Mouse (Mus musculus): ENCODE measurements around the gene Arhgap1. TPM values are rescaled to one million over a fixed set of nuclear protein-coding genes. Genes with fewer than 3 reads are reported as not detected.

Arhgap1 gene
- polyA plus RNA-seq, 1 experiment from 2014 or later = 79.5 TPM

DNA sequence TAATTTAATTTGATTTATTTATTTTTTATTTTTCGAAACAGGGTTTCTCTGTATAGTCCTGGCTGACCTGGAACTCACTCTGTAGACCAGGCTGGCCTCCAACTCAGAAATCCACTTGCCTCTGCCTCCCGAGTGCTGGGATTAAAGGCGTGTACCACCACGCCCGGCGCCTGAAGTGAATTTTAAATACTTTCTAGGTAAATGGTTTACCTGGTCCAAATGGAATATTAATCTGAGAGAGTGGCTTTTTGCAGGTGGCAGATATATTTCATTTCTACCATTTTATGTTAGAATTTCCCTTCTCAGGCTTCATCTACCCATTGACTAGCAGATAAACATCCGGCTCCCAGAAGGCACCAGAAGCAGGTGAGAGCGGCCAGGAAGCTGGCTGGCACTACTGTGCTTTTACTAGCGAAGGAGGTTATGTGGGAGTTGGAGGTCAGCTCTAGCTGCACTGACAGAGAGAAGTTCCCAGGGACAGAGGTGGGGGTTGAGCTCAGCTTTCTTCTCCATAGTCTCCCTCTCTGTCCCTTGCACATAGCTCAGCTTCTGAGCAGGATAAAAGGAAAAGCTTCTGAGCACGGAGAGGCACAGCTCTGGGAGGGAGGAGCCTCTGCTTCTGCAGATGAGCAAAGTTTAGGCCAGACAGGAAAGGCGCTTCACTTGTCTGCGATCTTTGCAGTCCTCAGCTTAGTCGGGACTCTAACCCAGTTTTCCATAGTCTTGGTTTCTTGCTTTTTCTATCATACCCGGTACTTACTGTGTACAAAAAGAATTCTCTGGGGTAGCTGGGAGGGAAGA is 2.0 kb downstream of the Arhgap1 start:
- 90% methylated on average over 14 of the region's 14 CpGs for WGBS
- Histone ChIP-seq H3K9me3 (ENCODE audit: control insufficient read depth, low read length) (no peaks in the 10 kb centered on the region), H3K4me1 (ENCODE audit: control insufficient read depth, insufficient read depth, low read length) (peaks cover 10% of the 10 kb centered on the region), H3K27ac (replicated peaks; ENCODE audit: low read depth, low read length) (no peak overlapping the region), H3K4me2 (ENCODE audit: low read depth, severe bottlenecking) (no peak overlapping the region), H3K36me3 (ENCODE audit: control insufficient read depth, insufficient read depth, low read length) (peaks cover 12% of the 10 kb centered on the region), H3K9ac (ENCODE audit: low read length) (no peak overlapping the region), H3K4me3 (ENCODE audit: low read depth, low read length) (no peak overlapping the region), H3K27me3 (ENCODE audit: control insufficient read depth, insufficient read depth, low read length) (no peaks in the 10 kb centered on the region)
- DNase-seq (ENCODE audit: low spot score) = no peak
- no peak for ATAC-seq (ENCODE audit: insufficient number of reproducible peaks, low FRiP score, low TSS enrichment, low read depth)

DNA sequence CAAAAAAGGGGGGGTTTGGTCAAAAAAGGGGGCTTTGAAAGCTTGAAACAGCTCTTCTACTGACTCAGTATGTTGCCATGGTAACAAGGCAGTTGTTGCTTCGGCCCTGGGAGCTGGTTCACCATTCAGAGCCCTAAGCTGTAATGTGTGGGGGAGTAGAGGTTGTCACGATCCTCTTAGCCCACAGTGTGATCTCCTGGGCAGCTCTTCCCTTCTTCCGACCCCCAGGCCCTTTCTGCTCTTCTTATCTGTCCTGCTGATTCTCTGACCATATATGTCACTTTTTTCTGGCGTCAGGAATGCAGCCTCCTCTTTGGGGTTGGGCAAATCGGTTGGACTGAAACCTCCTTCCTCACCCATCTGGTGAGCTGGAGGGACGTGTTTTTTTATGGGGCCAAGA is 3.2 kb downstream of the Arhgap1 start:
- Histone ChIP-seq H3K36me3 (ENCODE audit: control insufficient read depth, insufficient read depth, low read length) (peaks cover 7% of the 10 kb centered on the region; the same call in 1 of the 2 replicates), H3K4me1 (ENCODE audit: control insufficient read depth, insufficient read depth, low read length) (peaks cover 10% of the 10 kb centered on the region), H3K27me3 (ENCODE audit: control insufficient read depth, insufficient read depth, low read length) (no peaks in the 10 kb centered on the region), H3K4me2 (ENCODE audit: low read depth, severe bottlenecking) (no peak overlapping the region), H3K4me3 (ENCODE audit: low read depth, low read length) (no peak overlapping the region), H3K9ac (ENCODE audit: low read length) (no peak overlapping the region), H3K27ac (replicated peaks; ENCODE audit: low read depth, low read length) (no peak overlapping the region), H3K9me3 (ENCODE audit: control insufficient read depth, low read length) (no peaks in the 10 kb centered on the region)
- DNase-seq (ENCODE audit: low spot score) (no peak), ATAC-seq (ENCODE audit: insufficient number of reproducible peaks, low FRiP score, low TSS enrichment, low read depth) (no peak)
- 57% methylated on average over 6 of the region's 6 CpGs for WGBS

DNA sequence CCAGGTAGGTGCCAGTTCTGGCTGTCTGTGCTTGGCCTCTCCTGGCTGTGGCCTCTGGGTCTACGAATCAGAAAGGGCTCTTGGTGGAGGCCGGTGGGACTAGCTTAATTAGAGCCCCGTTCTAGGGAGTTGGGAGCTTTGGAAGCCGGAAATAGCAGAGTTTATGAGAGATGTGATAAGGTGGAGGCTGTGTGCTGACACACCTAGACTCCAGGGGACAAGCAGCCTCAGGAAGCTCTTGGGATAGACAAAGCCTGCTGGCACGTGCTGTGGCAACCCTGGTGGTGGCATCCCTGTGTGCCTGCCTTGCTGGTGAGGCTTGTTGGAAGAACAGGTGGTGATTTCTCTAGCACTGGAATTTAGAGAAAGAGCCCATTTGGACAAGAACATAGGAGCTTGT is 5.7 kb downstream of the Arhgap1 start:
- H3K27me3 ChIP-seq (ENCODE audit: control insufficient read depth, insufficient read depth, low read length) = no peaks in the 10 kb centered on the region
- H3K4me1 ChIP-seq (ENCODE audit: control insufficient read depth, insufficient read depth, low read length) = peaks cover 6% of the 10 kb centered on the region

DNA sequence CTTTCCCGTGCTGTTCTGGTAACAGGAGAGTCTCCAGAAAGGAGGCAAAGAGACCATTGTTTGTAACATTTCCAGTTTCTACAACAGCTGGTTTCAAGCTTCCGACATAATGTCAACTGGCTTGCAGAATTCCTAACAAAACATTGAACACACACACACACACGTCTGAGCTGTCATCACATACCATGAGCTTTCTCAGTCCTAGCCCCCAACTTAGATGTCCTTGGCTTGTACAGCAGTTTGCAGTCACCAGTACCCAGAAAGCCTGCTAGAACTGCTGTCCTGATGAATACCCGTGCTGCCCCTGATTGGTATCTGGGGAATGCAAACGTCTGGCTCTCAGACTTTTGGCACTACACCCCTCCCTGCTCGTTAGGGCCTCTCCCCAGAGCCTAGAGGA is 6.2 kb downstream of the Arhgap1 start:
- Histone ChIP-seq H3K27me3 (ENCODE audit: control insufficient read depth, insufficient read depth, low read length) (no peaks in the 10 kb centered on the region), H3K27ac (replicated peaks; ENCODE audit: low read depth, low read length) (no peak overlapping the region), H3K4me3 (ENCODE audit: low read depth, low read length) (no peak overlapping the region), H3K4me1 (ENCODE audit: control insufficient read depth, insufficient read depth, low read length) (peaks cover 3% of the 10 kb centered on the region; the same call in 1 of the 2 replicates), H3K9me3 (ENCODE audit: control insufficient read depth, low read length) (no peaks in the 10 kb centered on the region), H3K4me2 (ENCODE audit: low read depth, severe bottlenecking) (no peak overlapping the region), H3K36me3 (ENCODE audit: control insufficient read depth, insufficient read depth, low read length) (peaks cover 10% of the 10 kb centered on the region), H3K9ac (ENCODE audit: low read length) (no peak overlapping the region)
- 68% methylated on average over 6 of the region's 6 CpGs for WGBS
- ATAC-seq (ENCODE audit: insufficient number of reproducible peaks, low FRiP score, low TSS enrichment, low read depth) = no peak
- DNase-seq (ENCODE audit: low spot score) = no peak

More for the DNA sequence above, 5.7 kb downstream of the Arhgap1 start:
- Histone ChIP-seq H3K9me3 (ENCODE audit: control insufficient read depth, low read length) (no peaks in the 10 kb centered on the region), H3K9ac (ENCODE audit: low read length) (no peak overlapping the region), H3K4me2 (ENCODE audit: low read depth, severe bottlenecking) (no peak overlapping the region), H3K27ac (replicated peaks; ENCODE audit: low read depth, low read length) (no peak overlapping the region), H3K4me3 (ENCODE audit: low read depth, low read length) (no peak overlapping the region), H3K36me3 (ENCODE audit: control insufficient read depth, insufficient read depth, low read length) (peaks cover 10% of the 10 kb centered on the region)
- DNase-seq (ENCODE audit: low spot score) (no peak), ATAC-seq (ENCODE audit: insufficient number of reproducible peaks, low FRiP score, low TSS enrichment, low read depth) (no peak)
- 91% methylated on average over 5 of the region's 5 CpGs for WGBS

DNA sequence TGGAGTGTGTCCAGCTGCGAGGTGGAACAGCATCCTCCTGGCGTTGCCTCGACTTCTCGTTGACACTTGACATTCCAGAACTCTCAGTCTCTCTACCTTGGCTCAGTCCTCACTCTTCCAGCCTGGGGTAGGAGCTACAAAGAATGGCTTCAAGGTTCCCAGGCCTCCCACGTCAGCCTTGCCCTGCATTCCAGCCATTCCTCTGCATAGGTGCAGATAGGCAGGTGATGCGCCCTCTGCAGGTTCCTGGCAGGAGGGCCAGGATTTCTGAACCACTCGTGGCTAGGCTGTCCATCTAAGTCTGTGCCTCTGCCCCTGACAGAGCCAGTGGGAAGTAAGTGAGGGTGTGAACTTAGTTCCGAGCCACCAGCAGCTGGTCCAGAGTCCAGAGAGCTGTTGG is 7.1 kb downstream of the Arhgap1 start:
- Histone ChIP-seq H3K27me3 (ENCODE audit: control insufficient read depth, insufficient read depth, low read length) (no peaks in the 10 kb centered on the region), H3K27ac (replicated peaks; ENCODE audit: low read depth, low read length) (no peak overlapping the region), H3K9ac (ENCODE audit: low read length) (no peak overlapping the region), H3K9me3 (ENCODE audit: control insufficient read depth, low read length) (no peaks in the 10 kb centered on the region), H3K4me1 (ENCODE audit: control insufficient read depth, insufficient read depth, low read length) (no peaks in the 10 kb centered on the region), H3K4me3 (ENCODE audit: low read depth, low read length) (no peak overlapping the region), H3K36me3 (ENCODE audit: control insufficient read depth, insufficient read depth, low read length) (peaks cover 12% of the 10 kb centered on the region), H3K4me2 (ENCODE audit: low read depth, severe bottlenecking) (no peak overlapping the region)
- WGBS = 68% methylated on average over 8 of the region's 8 CpGs
- DNase-seq (ENCODE audit: low spot score) (no peak), ATAC-seq (ENCODE audit: insufficient number of reproducible peaks, low FRiP score, low TSS enrichment, low read depth) (no peak)

DNA sequence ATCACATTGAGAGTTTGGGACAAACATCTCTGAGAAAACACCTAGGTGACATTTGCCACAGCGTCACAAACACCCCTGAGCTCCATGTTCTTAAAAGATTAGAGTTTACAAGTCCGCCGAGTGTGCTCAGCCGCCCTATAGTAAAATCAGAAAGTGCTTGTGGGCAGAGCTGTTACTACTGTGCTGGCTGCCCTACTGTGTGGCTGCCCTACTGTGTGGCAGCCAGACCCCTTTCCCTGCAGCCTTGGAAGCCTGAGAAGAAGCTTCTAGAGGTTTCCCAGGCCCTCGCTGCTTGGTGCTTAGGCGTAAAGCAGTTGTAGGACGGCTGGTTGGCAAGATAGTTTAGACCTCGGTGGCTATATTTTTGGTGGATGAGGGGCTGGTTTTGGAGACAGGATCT is 10.0 kb downstream of the Arhgap1 start:
- Histone ChIP-seq H3K27ac (replicated peaks; ENCODE audit: low read depth, low read length) (no peak overlapping the region), H3K4me2 (ENCODE audit: low read depth, severe bottlenecking) (no peak overlapping the region), H3K36me3 (ENCODE audit: control insufficient read depth, insufficient read depth, low read length) (peaks cover 19% of the 10 kb centered on the region), H3K4me1 (ENCODE audit: control insufficient read depth, insufficient read depth, low read length) (no peaks in the 10 kb centered on the region), H3K4me3 (ENCODE audit: low read depth, low read length) (no peak overlapping the region), H3K9me3 (ENCODE audit: control insufficient read depth, low read length) (no peaks in the 10 kb centered on the region), H3K27me3 (ENCODE audit: control insufficient read depth, insufficient read depth, low read length) (no peaks in the 10 kb centered on the region), H3K9ac (ENCODE audit: low read length) (no peak overlapping the region)
- ATAC-seq (ENCODE audit: insufficient number of reproducible peaks, low FRiP score, low TSS enrichment, low read depth) (no peak), DNase-seq (ENCODE audit: low spot score) (no peak)
- 95% methylated on average over 8 of the region's 8 CpGs for WGBS

DNA sequence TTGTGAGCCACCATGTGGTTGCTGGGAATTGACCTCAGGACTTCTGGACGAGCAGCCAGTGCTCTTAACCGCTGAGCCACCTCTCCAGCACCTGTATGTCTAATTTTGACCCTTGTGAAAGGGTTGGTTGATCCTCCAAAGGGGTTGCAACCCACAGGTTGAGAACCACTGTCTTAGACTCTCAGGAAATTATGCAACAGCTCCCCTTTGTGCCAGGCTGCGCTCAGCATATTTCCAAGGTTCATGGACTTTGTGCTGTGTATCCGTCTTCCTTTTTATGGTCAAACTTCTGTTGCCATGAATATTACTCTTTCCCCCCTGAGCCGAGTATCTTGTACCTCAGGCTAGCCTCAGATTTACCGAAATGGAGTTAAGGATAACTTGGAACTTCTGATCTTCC is 11.3 kb downstream of the Arhgap1 start:
- no peak for DNase-seq (ENCODE audit: low spot score)
- Histone ChIP-seq H3K9me3 (ENCODE audit: control insufficient read depth, low read length) (no peaks in the 10 kb centered on the region), H3K36me3 (ENCODE audit: control insufficient read depth, insufficient read depth, low read length) (peaks cover 19% of the 10 kb centered on the region), H3K4me1 (ENCODE audit: control insufficient read depth, insufficient read depth, low read length) (no peaks in the 10 kb centered on the region), H3K27ac (replicated peaks; ENCODE audit: low read depth, low read length) (no peak overlapping the region), H3K9ac (ENCODE audit: low read length) (no peak overlapping the region), H3K27me3 (ENCODE audit: control insufficient read depth, insufficient read depth, low read length) (no peaks in the 10 kb centered on the region), H3K4me2 (ENCODE audit: low read depth, severe bottlenecking) (no peak overlapping the region), H3K4me3 (ENCODE audit: low read depth, low read length) (no peak overlapping the region)
- 86% methylated on average over 6 of the region's 6 CpGs for WGBS
- ATAC-seq (ENCODE audit: insufficient number of reproducible peaks, low FRiP score, low TSS enrichment, low read depth) = no peak

DNA sequence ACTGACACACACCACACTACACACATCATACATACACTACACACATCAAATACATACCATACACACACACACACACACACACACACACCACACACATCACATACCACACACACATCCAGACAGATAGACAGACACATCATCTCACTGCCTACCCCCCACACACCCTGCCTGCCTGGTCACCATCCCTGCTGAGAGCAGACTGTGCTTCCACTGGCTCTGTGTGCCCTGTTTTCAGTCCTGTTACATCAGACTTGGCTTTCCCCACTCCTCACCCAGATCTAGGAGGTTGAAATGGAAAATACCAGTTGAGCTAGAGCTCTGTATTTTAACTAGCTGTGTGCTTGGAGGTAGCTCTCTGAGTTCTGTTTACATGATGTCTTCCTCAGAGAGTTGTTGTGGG is 15.1 kb downstream of the Arhgap1 start:
- no peak overlapping the region for H3K4me2 ChIP-seq (ENCODE audit: low read depth, severe bottlenecking)
- no peak overlapping the region for H3K4me3 ChIP-seq (ENCODE audit: low read depth, low read length)
- ATAC-seq (ENCODE audit: insufficient number of reproducible peaks, low FRiP score, low TSS enrichment, low read depth) = no peak
- H3K27ac ChIP-seq (replicated peaks; ENCODE audit: low read depth, low read length) = no peak overlapping the region
- no peaks in the 10 kb centered on the region for H3K9me3 ChIP-seq (ENCODE audit: control insufficient read depth, low read length)
- DNase-seq (ENCODE audit: low spot score) = no peak
- no peak overlapping the region for H3K9ac ChIP-seq (ENCODE audit: low read length)
- H3K4me1 ChIP-seq (ENCODE audit: control insufficient read depth, insufficient read depth, low read length) = no peaks in the 10 kb centered on the region
- no peaks in the 10 kb centered on the region for H3K27me3 ChIP-seq (ENCODE audit: control insufficient read depth, insufficient read depth, low read length)
- peaks cover 24% of the 10 kb centered on the region for H3K36me3 ChIP-seq (ENCODE audit: control insufficient read depth, insufficient read depth, low read length)

Measured in limb, embryonic 11.5 days (tissue).